ENCODE assay signal across 8 mouse cellular contexts in the genomic region with DNA sequence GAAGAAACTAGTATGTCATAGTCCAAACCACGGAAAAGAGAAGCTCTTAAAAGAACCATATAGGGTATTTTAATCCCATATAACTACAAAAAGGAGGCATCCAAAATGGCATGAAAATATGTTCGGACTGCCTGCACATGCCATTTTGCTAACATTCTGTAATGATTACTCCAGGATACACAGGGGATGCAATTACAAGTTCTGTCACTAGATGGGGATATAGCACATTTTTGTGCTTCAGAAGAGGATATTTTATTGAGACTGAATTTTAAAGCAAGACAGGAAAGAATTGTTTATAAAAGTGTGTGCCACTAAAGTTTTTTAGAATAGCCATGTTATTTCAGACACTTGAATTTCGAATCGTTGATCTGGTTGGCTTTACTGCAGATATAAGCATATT. TPM values are rescaled to one million over a fixed set of nuclear protein-coding genes. Genes with fewer than 3 reads are reported as not detected.
DNase-seq lines count a peak whose midpoint lies in the region; ATAC-seq and TF ChIP-seq lines count a peak whose summit lies in the region.

No protein-coding gene starts in this region.

- ATAC-seq in forebrain, embryonic 13.5 days = peak; percentile 51; the same call in 1 of the 2 replicates
- ATAC-seq in forebrain, embryonic 11.5 days (replicated peaks; ENCODE audit: low FRiP score) = no peak
- no peak for ATAC-seq in lung, embryonic 16.5 days (ENCODE audit: low read depth)

- TF ChIP-seq CTCF in lung, adult 2 months (IDR thresholded peaks at IDR 0.05; ENCODE audit: insufficient read depth, low read length) = peak; percentile 33; the same call in 1 of the 2 replicates

- H3K27ac ChIP-seq in forebrain, embryonic 13.5 days = no peak overlapping the region
- H3K27ac ChIP-seq in forebrain, embryonic 11.5 days (ENCODE audit: low read depth, low read length) = no peak overlapping the region
- no peak overlapping the region for H3K27ac ChIP-seq in lung, embryonic 16.5 days (ENCODE audit: low read length)

- H3K36me3 ChIP-seq in forebrain, embryonic 13.5 days (ENCODE audit: poor library complexity, severe bottlenecking) = 0 out of 2 replicates have a peak, but pooled peaks cover 4% of the 10 kb centered on the region
- no peaks in the 10 kb centered on the region for H3K36me3 ChIP-seq in forebrain, embryonic 11.5 days (ENCODE audit: control insufficient read depth, insufficient read depth, low read length)
- no peaks in the 10 kb centered on the region for H3K36me3 ChIP-seq in lung, embryonic 16.5 days (ENCODE audit: control insufficient read depth, insufficient read depth, low read length)

- no peaks in the 10 kb centered on the region for H3K9me3 ChIP-seq in forebrain, embryonic 13.5 days (replicated peaks)
- no peaks in the 10 kb centered on the region for H3K9me3 ChIP-seq in forebrain, embryonic 11.5 days (ENCODE audit: control insufficient read depth, low read length)
- H3K9me3 ChIP-seq in lung, embryonic 16.5 days (ENCODE audit: control insufficient read depth, low read length) = no peaks in the 10 kb centered on the region

- no peaks in the 10 kb centered on the region for H3K27me3 ChIP-seq in forebrain, embryonic 13.5 days
- no peaks in the 10 kb centered on the region for H3K27me3 ChIP-seq in forebrain, embryonic 11.5 days (ENCODE audit: control insufficient read depth, insufficient read depth, low read length)
- H3K27me3 ChIP-seq in lung, embryonic 16.5 days (ENCODE audit: control insufficient read depth, insufficient read depth, low read depth, low read length) = no peaks in the 10 kb centered on the region

- no peak overlapping the region for H3K4me3 ChIP-seq in forebrain, embryonic 13.5 days
- no peak overlapping the region for H3K4me3 ChIP-seq in forebrain, embryonic 11.5 days (ENCODE audit: low read depth, low read length)
- H3K4me3 ChIP-seq in lung, adult 2 months (replicated peaks; ENCODE audit: extremely low read depth, low read depth, low read length) = no peak overlapping the region
- H3K4me3 ChIP-seq in lung, embryonic 16.5 days (ENCODE audit: low read length) = no peak overlapping the region

- 11% methylated on average over 4 of the region's 4 CpGs for WGBS in forebrain, embryonic 13.5 days
- WGBS in forebrain, embryonic 11.5 days = 14% methylated on average over 4 of the region's 4 CpGs
- WGBS in lung, adult 2 months = 4% methylated on average over 4 of the region's 4 CpGs
- WGBS in lung, embryonic 16.5 days = 3% methylated on average over 4 of the region's 4 CpGs

- H3K9ac ChIP-seq in forebrain, embryonic 13.5 days = no peak overlapping the region
- no peak overlapping the region for H3K9ac ChIP-seq in forebrain, embryonic 11.5 days (ENCODE audit: low read length)
- no peak overlapping the region for H3K9ac ChIP-seq in lung, embryonic 16.5 days (ENCODE audit: low read length)

- TF ChIP-seq POLR2A in lung, adult 2 months (IDR thresholded peaks at IDR 0.05; ENCODE audit: borderline replicate concordance, extremely low read depth, low read depth, low read length) = no peak

- no peak overlapping the region for H3K4me2 ChIP-seq in forebrain, embryonic 13.5 days
- H3K4me2 ChIP-seq in forebrain, embryonic 11.5 days (ENCODE audit: low read depth, low read length, severe bottlenecking) = no peak overlapping the region
- 0 out of 2 replicates have a peak overlapping the region, but pooled peaks have one; percentile 14 for H3K4me2 ChIP-seq in lung, embryonic 16.5 days (ENCODE audit: low read depth, low read length)

- no peaks in the 10 kb centered on the region for H3K4me1 ChIP-seq in forebrain, embryonic 13.5 days
- no peaks in the 10 kb centered on the region for H3K4me1 ChIP-seq in forebrain, embryonic 11.5 days (replicated peaks; ENCODE audit: control insufficient read depth, insufficient read depth, low read length)
- H3K4me1 ChIP-seq in lung, adult 2 months (ENCODE audit: control insufficient read depth, insufficient read depth, low read length) = no peaks in the 10 kb centered on the region
- H3K4me1 ChIP-seq in lung, embryonic 16.5 days (replicated peaks; ENCODE audit: control insufficient read depth, insufficient read depth, low read length) = no peaks in the 10 kb centered on the region

- DNase-seq in forebrain, embryonic 11.5 days (ENCODE audit: low spot score) = no peak
- no peak for DNase-seq in lung, adult 2 months
- DNase-seq in lung, adult 18-20 months = no peak
- peak; percentile 89 for DNase-seq in embryo, embryonic 10.5 days (ENCODE audit: low spot score)
- no peak for DNase-seq in testis, postnatal 10 days (ENCODE audit: low spot score)
- no peak for DNase-seq in gastrocnemius, adult 8-10 months (ENCODE audit: low spot score in 2 of 2)

RNA-seq across cellular contexts. Expression of a gene that starts 9.1 kb away (rescaled TPM):
- polyA plus RNA-seq in forebrain, embryonic 13.5 days (2015; fragmentation: Nextera tagmentation; extraction: Ambion mirVana) = 257 and 318 TPM in 2 replicates
- 299 and 379 TPM in 2 replicates for polyA plus RNA-seq in forebrain, embryonic 11.5 days (2014; fragmentation: Nextera tagmentation; extraction: Ambion mirVana)
- 6.4 and 8.4 TPM in 2 replicates for polyA plus RNA-seq in lung, adult 2 months (2012; rRNA removed)
- 383 and 408 TPM in 2 replicates for polyA plus RNA-seq in lung, embryonic 16.5 days (2015; fragmentation: Nextera tagmentation; extraction: Ambion mirVana)
- 100 to 1,000 TPM; 139 to 168 (median 145) TPM for total RNA-seq in gastrocnemius, adult 8-10 months (2022)

RNA-seq across cellular contexts. Expression of a gene that starts 33.3 kb away (rescaled TPM):
- polyA plus RNA-seq in forebrain, embryonic 13.5 days (2015; fragmentation: Nextera tagmentation; extraction: Ambion mirVana) = 6.9 and 8.6 TPM in 2 replicates
- 17.3 and 17.7 TPM in 2 replicates for polyA plus RNA-seq in forebrain, embryonic 11.5 days (2014; fragmentation: Nextera tagmentation; extraction: Ambion mirVana)
- polyA plus RNA-seq in lung, adult 2 months (2012; rRNA removed) = 1.4 and 2.0 TPM in 2 replicates
- 9.3 and 9.7 TPM in 2 replicates for polyA plus RNA-seq in lung, embryonic 16.5 days (2015; fragmentation: Nextera tagmentation; extraction: Ambion mirVana)
- under 1 TPM; 0.48 to 0.83 (median 0.64) TPM for total RNA-seq in gastrocnemius, adult 8-10 months (2022)

Comparison
In these comparisons a context has a peak if more than half of its experiments do, and no peak if none do; other contexts are left out.
1. RNA of a gene that starts 9.1 kb away (polyA plus RNA-seq): 383 to 408 TPM in lung, embryonic 16.5 days, 299 to 379 TPM in forebrain, embryonic 11.5 days and 257 to 318 TPM in forebrain, embryonic 13.5 days; 6.4 to 8.4 TPM in lung, adult 2 months; every median in the first group is over 10 times any median in the second.